Mouse (Mus musculus): ENCODE data around the gene Otog.

Otog gene

DNA sequence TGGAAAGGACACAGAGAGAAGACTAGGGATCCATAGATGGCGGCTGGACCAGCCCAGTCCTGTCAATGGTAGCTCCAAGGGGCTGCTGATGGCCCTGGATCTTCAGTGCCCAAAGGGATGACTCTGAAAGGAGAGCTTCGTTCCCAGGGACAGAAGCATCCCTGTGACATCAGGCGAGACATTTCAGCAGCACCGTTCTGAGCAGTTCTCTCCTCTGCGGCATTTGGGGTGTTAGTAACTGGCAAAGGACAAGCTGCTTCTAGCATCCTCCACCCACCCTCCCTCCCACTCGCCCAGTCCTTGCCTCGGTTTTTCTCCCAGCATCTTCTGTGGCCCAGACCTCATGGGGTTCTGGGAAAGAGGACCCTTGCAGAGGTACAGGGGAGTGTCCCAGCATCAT, 41.5 kb downstream of the Otog start:
- ATAC-seq (ENCODE audit: low TSS enrichment) = 0 out of 2 replicates have a peak, but pooled peaks have one; percentile 12

DNA sequence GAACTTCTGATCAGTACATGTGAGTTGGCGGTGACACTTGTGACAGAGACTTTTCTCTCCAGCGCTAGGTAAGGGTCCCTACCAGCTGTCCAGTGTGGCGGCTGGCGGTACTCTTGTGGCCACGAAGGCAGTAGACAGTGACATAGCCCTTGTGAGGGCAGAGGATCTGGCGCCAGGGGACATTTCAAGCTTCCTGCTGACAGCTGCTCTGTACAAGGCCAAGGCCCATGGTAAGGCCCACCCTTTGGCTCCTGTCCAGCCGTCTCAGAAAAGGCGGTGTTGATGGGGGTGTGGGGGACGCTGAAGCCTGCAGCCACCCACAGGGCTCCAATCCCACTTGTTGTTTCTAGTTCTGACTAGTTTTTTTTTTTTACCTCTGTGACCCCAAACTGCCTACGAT, 42.9 kb downstream of the Otog start:
- ATAC-seq (ENCODE audit: low TSS enrichment) = no peak

DNA sequence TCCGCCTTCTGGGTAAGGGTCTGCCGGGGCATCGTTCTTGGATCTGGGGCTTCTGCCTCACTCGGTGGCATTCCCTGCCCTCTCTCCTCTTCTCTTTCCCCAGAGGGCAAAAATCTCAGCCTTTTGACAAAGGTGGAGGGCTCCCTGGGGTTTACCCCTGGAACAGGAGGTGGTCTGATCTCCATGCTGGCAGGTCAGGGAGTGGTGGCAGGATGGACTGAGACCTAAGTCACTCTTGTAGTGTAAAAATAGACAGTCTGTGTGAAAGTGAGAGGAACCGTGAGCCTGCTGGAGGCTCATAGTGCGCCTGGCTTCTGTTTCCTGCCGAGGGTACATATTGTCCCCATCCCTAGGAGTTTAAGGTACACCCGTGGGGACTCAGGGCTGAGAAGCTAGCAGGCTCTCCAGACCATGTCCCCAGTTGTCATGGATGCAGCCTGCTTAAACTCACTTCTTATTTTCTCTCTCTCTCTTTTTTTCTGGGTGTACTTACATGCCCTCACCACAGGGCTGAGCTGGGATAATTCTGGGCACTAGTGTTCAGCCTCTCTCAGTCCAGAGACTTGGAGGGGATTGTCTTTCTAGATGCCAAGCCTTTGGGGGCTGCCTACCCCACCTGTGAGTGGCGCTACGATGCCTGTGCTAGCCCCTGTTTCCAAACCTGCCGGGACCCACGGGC, 44.5 kb downstream of the Otog start:
- 0 out of 2 replicates have a peak, but pooled peaks have one; percentile 27 for ATAC-seq (ENCODE audit: low TSS enrichment)

DNA sequence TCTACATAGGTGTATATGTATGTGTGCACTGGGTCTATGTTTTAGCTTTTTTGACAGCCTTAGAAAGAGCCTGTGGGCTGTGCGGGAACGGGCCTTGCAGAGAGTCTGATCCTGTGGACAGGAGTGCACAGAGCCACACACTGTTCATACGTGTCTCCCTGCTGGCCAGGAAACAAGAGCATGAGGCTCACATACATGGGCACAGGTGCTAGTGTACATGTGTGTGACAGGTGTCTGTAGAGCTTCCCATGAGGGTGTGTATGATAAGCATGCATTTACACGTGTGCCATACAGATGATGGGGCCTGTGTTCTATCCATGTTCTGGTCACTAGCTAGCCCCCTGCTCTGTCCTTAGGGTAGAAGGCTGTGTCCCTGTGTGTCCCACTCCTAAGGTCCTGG, 45.6 kb downstream of the Otog start:
- no peak for ATAC-seq (ENCODE audit: low TSS enrichment)

DNA sequence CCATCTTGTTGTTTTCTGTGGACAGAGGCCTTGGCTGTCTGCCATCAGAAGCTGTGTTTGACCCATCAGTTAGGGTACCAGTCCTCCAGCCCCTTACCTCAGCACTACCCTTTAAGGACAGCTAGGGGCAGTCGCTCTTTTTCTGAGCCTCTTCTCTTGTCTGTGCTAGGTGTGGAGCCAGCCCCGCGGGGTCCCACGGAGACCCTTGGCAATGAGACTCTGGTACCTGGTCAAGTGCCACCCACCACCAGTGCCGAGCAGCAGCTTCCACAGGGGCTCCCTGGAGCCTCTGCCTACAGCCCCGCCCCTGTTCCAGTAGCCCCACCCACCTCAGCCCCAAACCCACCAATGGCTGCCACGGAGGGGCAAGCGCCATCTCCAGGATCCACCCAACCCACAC, 46.3 kb downstream of the Otog start:
- ATAC-seq (ENCODE audit: low TSS enrichment) = no peak

DNA sequence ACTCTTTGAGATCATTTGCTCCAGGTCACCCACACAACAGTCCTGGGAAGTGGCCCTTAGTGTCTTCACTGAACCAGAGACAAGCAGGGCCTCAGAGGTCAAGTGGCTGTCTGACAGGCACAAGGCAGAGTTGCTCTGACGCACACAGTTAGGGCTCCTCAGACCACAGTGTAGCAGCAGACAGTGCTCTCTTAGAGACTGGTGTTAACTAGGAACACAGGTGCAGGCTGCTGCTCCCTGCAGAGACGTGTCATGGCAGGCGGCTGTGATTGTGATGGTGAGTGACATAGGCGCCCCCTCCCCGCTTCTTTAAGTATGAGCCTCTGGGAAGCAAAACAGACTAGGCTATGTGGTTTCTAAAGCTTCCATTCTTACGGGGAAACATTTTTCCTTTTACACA, 55.5 kb downstream of the Otog start:
- ATAC-seq (ENCODE audit: low TSS enrichment) = no peak

DNA sequence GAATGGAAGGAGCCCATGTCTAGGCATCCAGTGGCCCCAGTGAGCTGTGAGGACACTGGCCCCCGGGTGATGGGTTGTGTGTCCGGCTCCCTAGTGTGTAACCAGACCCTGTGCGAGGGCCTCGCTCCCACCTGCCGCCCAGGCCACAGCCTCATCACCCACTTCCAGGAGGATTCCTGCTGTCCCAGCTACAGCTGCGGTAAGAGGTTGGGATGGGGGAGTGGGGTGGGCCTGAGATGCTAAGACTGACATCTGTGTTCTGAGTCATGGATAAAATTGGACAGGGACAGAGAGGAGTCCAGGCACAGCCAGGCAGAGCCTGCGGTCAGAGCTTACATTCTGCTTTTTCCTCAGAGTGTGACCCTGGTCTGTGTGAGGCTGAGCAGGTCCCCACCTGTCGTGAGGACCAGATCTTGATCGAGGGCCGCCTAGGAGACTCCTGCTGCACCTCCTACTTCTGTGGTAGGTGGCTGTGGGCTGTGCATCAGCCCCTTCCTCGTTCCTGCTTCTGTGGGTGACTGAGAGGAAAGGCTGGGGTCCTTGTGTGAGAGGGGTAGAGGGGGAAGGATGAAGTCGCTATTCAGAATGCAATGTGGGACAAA, 60.3 kb downstream of the Otog start:
- no peak for ATAC-seq (ENCODE audit: low TSS enrichment)

DNA sequence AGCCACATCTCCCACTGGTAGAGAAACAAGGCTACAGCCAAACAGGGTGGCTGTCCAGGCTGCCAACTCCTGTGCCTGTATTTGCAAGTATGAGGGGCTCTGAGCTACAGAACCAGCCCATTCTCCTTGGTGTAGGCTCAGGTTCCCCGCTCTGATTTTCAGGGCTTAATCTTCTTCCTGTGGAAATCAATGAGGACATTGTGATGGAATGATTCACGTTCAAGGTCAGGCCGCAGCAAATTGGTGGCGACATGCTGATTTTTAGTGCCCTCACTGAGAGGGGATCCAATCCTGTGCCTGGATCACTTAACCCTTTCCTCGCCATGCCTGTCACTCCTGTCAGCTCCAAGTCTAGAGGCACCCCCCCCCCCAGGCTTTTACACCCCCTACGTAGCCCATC, 72.7 kb downstream of the Otog start:
- no peak for ATAC-seq (ENCODE audit: low TSS enrichment)

DNA sequence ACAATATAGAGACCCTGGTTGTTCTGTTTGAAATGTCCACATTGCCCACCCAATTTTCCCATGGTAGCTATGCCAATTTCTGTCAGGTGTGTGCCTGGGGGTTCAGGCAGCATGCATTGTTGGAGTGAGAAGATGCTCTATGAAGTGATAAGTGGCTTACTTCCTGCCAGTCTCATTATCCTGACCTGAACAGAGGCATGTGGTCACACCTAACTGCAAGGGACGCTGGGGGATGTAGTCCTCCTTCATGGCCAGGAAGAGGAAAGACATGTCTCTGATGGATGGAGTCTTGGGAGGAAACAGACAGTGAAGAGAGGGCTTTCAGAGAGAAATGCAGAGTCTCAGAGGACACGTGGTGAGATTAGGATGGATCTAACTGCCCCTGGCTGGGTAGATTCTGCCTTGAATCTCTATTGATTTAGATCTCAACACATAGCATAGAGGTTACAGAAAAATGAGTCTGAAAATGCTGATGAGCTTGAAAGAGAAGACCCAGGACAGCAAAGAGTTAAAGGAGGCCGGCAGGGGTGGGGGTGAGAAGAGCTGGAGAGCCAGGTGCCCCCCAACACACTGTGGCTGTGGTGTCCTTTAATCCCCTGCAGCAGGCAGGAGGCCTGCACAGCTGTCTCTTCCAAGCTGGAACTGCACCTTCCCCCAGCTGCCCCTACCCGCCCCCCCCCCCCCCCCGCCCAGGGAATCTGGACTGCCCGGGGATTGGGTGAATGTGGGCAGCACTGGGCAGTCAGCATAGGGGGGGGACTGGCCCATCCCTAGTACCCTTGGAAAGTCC, 73.6 kb downstream of the Otog start:
- no peak for ATAC-seq (ENCODE audit: low TSS enrichment)

DNA sequence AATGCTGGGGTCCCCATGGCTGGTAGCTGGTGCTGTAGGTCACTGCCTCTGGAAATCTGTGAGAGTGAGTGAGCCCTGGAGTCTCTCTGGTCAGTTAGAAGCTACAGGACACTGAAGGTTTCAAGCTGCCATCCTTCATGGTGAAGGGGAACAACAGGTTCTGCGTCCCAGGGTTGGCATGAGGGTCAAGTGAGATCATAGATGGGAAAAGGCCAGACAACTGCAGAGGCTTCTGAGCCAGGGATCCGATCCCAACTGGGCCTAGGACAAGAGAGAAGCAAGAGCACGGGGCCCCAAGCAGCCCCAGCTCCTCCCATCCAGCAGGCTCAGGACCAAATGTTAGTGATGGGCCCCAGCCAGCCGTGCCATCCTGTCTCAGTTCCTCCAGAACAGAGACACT, 74.9 kb downstream of the Otog start:
- no peak for ATAC-seq (ENCODE audit: low TSS enrichment)

DNA sequence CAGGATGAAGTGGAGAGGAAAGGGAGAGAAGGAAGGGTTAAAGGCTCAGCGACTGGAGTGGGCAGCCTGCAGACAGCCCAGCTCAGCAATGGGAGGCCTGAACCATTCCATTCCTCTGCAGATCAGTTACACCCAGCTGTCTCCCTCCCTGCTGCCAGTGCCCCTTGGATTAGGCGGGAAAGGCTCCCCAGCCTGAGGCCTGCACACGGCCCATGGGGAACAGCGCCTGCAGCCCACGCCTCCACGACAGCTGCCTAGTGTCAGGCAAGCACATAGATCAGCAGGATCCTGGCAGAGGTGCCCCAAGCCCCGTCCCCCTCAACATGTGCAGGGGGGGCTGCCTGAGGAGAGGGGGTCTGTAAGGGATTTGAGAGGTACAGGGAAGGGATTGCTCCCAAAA, 76.2 kb downstream of the Otog start:
- no peak for ATAC-seq (ENCODE audit: low TSS enrichment)

DNA sequence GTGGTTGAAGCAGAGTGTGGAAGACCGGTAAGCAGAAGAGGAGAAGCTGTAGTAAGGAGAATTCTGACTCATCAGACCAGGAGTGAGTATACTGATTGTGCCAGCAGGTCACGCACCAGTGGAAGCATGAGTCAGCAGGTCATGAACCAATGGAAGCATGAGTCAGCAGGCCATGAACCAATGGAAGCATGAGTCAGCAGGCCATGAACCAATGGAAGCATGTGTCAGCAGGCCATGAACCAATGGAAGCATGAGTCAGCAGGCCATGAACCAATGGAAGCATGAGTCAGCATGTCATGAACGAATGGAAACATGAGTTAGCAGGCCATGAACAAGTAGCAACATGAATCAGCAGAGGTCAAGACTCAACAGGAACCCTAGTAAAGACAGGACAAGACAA, 80.5 kb downstream of the Otog start:
- ATAC-seq (ENCODE audit: low TSS enrichment) = no peak

DNA sequence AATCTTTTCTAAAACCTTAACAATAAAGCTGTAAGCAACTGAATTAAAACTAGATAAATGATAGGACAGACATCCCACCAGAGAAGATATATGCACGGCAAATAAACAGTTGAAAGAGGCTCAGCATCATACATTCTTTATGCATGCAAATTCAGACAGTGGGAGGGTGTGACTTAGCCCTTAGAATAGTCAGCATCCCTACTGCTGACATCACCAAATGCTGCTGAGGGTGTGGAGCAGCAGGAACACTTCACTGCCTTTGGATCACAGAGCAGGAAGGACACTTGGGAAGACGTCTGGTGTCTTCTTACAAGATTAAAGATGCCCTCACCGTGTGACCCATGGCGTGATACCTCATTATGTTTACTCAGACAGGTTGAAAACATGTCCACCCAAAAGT, 87.1 kb downstream of the Otog start:
- peak; percentile 95 for ATAC-seq (ENCODE audit: low TSS enrichment)

DNA sequence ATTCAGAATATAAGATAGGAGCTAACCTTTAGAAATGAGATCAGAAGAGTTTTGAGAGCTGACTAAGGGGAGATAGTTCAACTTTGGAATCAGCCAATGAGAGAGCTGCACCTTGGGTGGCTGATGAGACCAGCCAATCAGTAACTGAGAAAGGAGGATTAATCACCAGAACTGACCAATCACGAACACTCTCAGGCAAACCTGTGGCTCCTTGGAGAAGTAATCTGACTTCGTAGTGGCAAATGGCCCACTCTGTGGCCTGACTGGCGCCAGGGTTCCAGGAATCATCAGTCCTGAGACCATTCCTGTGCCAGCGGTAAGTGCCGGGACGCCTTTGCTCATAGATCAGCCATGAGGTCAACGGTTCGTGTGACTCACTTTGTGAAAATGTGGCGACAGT, 96.6 kb downstream of the Otog start:
- ATAC-seq (ENCODE audit: low TSS enrichment) = no peak

DNA sequence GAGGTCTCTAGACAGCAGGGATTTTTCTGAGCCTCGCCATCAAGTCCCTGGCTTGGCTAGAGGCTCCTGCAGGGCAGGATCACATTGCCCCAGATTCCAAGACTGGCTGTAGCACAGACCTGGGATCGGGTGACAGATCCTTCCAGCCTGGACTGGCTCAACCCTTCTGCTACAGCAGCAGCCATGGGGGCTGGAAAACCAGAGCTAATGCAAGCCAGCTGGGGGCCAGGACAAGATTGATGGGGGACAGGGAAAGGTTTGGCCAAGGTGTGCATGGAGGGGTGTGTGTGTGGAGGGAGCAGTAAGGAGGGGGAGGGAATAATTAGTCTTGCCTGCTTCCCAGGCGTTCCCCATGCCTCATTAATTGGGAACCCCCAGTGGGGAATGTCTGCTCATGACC, 99.0 kb downstream of the Otog start:
- no peak for ATAC-seq (ENCODE audit: low TSS enrichment)

DNA sequence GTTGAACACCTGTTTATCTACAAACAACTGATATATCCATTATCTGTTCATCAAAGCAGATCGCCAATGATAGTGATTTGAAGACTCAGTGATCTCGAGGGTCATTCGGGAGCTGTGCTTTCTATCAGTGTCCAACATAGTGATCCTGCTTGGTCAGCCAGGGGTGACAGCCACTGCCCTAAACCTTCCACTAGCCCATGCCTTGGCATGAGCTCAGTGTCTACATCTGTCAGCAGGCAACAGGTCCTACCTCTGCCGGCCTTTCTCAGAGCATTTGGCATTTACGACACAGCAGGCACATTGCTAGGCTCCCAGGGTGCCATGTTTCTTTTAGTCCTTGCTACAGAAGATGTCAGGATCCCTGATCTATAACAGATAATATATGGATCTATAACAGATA, 99.5 kb downstream of the Otog start:
- ATAC-seq (ENCODE audit: low TSS enrichment) = no peak

DNA sequence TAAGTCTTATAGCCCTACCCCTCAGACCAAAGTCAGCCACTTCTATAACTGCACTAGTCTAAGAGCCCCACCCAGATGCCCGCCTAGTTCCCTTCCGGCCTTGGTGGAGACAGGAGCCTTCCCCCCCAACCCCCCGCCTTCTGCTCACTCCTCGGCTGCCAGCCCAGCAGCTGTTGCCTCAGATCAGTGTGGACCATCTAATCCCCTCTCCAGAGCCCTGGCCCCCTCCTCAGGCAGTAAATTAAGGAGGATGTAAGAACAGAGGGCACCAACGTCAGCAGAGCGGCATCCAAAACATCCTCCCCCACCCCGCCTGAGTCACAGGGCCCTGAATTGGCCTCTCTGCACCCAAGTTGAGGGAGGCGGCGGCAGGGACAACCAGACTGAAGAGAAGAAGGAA, 100.7 kb downstream of the Otog start:
- ATAC-seq (ENCODE audit: low TSS enrichment) = no peak

DNA sequence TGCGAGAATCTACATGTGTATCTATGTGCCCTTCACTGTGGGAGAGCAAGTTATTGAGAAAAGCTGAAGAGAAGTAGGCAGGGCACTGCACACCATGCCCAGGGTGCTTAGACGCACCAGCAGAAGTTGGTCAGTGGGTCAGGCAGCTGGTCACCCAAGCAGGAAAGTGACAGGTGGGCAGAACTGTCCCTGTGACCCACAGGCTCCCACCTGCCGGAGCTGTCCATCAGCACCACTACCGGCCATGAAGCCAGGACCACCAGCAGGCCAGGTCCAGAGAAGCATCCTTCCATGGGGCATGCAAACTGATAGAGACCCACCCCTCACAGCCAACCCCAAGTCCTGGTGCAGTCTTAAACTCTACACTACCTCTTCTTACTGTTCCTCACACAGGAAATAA, 106.9 kb downstream of the Otog start:
- ATAC-seq (ENCODE audit: low TSS enrichment) = no peak

DNA sequence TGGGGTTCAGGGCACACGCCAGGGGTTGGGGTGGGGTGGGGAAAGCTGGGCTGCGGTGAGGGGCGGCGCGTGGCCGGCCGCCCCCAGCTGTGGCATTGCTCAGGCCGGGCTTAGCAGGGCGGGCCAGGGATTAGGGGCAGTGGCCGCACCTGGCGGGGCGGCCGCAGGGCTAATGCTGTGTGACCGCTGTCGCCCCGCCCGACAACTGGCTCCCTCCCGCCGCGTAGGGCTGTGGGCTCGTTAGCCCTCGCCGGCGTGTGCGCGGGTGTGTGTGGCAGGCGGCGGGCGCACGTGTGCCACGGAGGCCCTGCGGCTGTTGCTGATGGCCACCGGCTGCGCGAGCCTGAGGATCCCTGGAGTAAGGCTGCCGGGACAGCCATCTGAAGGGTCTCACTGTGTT, 108.0 kb downstream of the Otog start:
- peak; percentile 44; the same call in 1 of the 2 replicates for ATAC-seq (ENCODE audit: low TSS enrichment)

DNA sequence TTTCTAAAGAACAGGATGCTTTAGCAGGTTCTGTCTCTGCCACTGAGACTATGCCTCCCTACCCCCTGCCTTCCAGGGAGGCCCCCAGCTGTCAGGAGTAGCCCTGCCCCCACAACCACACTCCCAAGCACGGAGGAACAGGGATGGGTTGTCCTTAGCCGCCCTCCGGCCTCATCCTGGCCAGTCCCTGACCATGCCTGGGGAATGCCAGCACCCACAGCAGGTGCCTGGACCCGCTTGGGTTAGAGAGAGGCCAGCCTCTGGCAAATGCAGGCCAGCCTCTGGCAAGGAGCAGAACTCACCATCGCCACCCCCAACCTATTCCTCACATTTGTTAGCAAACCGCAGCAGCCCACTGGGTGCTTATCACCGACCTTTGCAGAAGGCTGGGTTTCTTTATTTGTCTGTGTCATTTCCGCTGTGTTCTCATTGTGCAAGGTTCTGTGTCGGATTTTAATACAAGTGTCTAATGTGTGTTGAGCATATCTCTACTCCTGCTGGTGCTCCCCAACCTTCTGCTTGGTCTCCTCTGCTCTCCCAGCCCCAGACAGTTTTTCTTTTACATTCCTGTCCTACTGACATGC, 109.4 kb downstream of the Otog start:
- ATAC-seq (ENCODE audit: low TSS enrichment) = no peak

DNA sequence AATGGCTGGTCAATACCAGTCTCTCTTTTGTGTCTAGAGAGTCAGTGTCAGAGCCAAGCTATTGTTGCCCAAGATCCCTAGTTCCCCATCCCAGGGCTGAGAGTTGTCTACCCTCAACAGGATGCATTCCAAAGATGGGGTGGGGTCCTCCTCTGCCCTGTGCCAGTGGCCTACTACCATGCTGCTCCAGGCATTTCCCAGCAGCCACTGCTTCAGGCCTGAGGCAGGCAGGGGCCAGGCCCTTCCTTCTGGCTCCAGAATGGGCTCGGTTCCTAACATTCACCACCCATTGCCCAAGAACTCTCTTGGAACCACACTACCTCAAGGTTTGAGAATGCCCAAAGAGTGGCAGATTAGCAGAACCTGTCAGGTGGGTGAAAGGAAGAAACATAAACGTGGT, 112.0 kb downstream of the Otog start:
- ATAC-seq (ENCODE audit: low TSS enrichment) = no peak

DNA sequence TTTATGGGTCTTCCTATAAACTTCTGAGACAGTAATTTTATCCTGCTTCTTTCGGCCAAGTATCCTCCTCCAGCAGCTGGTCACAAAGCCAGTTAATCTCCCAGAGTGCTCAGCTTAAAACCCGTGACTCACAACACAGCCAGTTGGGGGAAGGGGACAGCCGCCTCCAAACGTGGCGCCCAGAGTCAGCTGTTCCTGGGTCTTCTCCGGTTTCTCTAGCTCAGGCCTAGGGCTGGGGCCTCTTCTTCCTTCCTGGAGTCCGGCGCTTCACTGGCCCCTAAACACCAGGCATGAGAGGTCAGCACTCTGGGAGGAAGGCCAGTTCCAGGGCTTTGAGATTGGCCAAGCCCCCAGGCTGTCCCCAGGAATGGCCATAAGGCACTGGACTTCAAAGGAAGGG, 112.4 kb downstream of the Otog start:
- no peak for ATAC-seq (ENCODE audit: low TSS enrichment)

DNA sequence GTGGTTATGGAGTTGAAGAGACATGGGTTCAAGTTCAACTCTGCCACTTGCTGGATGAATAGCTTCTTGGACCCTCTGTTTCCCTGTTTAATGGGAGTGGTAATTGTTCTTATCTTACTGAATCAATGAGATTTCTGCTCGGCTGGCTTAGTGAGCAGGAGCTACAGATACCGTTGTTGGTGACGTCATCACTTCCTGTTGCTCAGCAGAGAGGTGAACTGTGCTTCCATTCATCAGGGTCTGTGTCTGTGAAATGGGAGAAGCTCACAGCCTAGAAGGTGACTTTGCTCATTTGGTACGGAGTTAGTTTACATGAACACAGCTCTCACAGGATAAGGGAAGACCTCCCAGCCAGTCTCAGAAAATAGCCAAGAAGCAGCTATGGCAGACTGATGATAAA, 113.1 kb downstream of the Otog start:
- ATAC-seq (ENCODE audit: low TSS enrichment) = no peak

All from frontal cortex, adult (tissue).